Mouse (Mus musculus): ENCODE results near the gene Egfl7.

Gene Egfl7

DNA sequence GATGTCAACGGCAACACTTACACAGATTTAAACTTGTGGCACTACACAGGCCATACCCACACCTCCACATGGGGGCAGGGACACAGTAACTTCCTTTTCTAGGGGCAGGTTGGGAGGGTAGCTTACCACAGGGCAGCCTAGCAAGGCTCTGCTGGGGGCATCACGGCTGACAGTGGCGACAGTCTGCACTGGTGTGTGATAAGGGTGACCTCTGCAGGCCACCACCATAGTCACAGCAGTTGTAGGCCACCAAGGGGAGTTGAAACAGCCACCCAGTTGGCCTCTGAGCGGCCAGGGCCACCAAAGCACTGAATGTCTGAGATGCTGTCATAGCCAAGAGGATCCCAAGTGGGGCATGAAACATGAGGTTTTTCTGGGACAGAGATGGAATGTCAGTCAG lies 13.6 kb upstream of the Egfl7 start:
- no peak for DNase-seq (ENCODE audit: low read depth, low spot score)

- DNase-seq (ENCODE audit: low read depth, low spot score) = no peak
Observed at GRCm38 (mm10) chr2:26570034-26570433, 9.8 kb upstream of the Egfl7 start.

DNA sequence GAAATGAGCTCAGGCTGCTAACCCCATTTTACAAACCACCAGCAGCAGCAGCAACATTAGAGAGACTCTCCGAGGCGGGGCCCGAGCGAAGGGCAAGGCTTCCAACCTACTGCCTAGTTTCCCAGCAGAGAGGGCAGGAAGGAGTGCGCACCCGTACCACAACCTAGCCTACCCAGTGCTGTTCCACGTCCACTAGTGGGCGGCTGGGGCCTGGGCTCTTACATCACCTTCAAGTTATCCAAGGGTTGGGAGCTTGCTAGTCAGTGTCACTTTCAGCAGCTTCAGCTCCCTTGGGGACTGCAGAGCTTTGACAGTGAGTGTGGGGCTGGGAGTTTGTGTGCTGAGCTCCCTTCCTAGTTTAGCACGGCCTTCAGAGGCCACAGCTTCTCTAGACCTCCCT lies 8.4 kb upstream of the Egfl7 start:
- no peak for DNase-seq (ENCODE audit: low read depth, low spot score)

DNA sequence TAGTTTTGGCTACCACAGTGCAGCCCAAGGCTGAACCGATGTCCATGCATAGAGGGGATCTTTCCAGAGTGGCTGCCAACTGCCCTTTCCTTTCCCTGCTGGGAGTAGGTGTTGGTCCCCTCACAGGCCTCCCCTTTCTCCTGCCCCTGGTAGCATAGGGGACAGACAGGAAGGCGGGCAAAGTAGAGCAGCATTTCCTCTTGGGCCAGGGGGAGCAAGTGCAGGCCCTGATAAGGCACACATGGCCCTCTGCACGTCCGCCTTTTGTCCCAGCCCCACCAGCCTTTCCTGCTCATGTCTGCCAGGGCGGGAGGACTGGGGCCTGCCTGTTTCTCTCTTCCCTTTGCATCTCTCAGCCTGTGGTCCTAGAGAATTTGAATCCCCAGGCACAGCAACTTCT lies 8.0 kb upstream of the Egfl7 start:
- DNase-seq (ENCODE audit: low read depth, low spot score) = no peak

- DNase-seq (ENCODE audit: low read depth, low spot score) = no peak
Observed at GRCm38 (mm10) chr2:26573396-26573795, 6.4 kb upstream of the Egfl7 start.

DNA sequence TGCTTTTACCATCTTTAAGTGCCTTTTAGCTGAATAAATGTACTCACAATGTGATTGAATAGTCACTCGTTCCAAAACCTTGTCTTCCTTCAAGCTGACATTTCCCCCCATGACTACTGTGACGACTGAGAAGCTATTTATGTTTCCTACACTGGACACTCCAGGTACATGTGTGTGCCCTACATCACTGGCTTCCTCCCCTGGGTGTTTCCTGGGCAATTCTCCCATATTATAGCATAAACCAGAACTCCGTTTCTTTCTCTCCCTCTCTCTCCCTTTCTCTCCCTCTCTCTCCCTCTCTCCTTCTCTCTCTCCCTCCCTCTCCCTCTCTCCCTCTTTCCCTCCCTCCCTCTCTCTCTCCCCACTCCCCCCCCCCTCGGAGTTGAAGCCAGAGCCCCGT lies 6.0 kb upstream of the Egfl7 start:
- no peak for DNase-seq (ENCODE audit: low read depth, low spot score)

DNA sequence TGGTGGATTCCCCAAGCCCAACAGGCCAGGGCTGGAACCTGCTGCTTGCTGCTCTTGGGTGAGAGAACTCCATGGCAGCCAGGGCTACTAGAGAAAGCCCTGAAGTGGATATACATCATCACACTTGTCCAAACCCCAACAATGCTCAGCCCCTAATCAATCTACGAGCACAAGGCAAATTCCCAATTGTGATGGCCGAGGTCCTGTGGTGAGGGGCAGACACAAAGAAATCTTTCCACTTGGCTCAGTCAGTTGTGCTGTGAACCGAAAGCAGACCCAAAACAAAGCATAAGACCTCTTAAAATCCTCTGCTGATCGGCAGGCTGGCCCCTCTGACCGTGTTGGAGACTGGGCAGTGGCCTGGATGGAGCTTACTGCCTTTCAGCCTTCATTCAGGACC lies 5.0 kb upstream of the Egfl7 start:
- DNase-seq (ENCODE audit: low read depth, low spot score) = no peak

DNA sequence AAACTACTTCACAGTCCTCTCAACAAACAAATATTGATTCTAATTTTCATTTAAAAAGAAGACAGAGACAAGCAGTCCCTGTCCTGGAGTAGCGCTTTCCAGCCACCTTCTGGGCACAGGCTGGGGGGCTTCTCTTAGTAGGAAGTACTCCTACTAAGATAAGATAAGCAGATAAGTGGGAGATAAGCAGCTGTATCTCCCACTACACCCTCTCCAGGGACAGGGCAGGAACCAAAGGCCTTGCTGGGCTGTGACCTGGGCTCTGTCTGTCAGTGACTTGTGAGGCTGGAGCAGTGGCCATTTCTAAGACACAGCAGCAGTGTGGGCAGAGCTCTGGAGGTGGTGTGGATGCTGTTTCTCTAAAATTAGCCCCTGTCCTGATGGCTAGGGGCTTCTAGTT lies 4.4 kb upstream of the Egfl7 start:
- DNase-seq (ENCODE audit: low read depth, low spot score) = no peak

DNA sequence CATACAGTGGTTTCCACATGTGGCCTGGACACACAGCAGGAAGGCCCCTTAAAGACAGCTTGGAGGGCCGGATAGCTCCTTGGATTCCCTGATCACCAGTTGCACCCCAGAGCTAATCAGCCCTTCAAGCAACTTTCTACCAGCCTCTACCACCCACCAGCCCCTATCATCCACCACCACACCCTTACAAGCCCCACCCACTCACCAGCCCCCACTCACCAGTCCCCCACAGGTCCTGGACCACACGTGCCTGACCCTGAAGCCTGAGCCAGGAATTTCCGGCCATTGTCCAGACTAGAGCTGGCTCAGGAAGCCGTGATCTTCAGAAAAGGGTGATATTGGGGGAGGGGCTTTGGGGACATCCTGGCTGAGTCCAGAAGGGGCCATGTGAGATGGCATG lies 3.9 kb upstream of the Egfl7 start:
- no peak for DNase-seq (ENCODE audit: low read depth, low spot score)

GRCm38 (mm10) chr2:26576462-26576861 lies 3.4 kb upstream of the Egfl7 start:
- DNase-seq (ENCODE audit: low read depth, low spot score) = no peak

DNA sequence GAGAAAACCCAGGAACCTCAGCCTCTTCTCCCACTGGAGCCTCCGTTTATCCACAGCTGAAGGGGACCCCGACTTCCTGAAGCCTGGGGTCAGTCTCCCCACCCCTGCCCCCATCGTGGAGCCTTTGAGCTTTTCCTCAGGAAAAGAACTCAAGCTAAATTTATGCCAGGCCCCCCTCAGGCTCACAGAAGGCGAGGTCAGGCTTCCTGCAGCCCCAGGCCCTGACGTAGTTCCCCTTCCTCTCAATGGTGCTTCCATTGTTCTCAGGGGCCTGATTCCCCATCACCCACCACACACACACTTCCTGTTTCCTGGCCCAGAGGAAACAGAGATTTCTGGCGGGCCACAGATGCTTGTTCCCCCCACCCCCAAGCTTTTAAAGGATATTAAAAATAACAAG lies 1.4 kb upstream of the Egfl7 start:
- no peak for DNase-seq (ENCODE audit: low read depth, low spot score)

DNA sequence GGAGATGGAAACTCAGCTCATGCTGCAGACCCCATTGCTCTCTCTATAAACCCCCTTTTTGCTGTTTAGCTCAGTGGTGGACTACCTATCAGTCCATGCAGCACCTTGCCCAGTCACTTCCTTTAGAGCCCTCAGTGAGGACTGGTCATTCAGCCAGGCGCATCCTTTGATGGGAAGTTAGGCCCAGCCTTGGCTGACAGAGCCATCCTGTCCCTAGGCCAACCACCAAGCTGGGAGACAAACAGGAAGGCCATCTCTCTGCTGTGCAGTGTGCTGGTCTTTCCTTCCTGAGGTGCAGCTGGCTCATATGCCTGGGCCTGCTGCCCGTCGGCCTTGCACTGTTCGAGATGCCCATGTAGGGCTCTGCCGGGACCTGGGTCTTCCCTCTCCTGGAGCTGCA lies 937 bp downstream of the Egfl7 start:
- no peak for DNase-seq (ENCODE audit: low read depth, low spot score)

DNA sequence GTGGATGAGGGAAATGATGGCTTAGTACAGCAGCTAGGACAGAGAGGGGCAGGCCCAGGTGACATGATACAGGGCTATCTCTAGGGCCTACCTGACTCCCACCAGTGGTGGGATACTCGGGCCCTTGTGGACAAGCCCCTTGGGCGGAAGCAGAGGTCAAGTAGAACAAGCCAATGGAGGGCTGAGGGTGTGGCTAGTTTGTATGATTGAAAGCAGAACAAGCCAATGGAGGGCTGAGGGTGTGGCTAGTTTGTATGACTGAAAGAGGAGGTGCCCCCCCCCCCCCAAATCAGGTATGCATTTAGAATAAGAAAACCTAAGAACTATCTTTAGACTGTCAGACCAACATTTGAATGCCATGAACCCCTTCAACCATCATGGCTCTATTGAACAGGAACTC lies 2.4 kb downstream of the Egfl7 start:
- DNase-seq (ENCODE audit: low read depth, low spot score) = no peak

- no peak for DNase-seq (ENCODE audit: low read depth, low spot score)
Observed at GRCm38 (mm10) chr2:26582741-26583140, 2.9 kb downstream of the Egfl7 start.

- DNase-seq (ENCODE audit: low read depth, low spot score) = no peak
Observed at GRCm38 (mm10) chr2:26583640-26584039, 3.8 kb downstream of the Egfl7 start.

DNA sequence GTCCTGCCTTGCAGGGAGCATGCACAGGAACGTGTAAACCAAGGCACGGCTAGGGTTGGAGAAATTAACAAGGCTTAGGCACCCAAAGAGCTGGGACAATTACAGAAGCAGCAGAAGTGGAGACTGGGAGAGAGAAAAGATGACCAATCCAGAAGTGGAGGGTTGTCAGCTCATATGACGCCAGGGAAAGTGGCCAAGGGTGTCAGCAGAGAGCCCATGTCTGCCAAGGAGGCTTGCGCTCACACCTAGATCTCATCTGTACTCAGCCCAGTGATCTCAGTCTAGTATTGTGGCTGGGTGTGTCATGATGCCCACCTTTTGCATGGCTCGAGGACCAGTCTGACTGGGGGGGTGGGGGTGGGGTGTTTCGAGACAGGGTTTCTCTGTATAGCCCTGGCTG lies 5.9 kb downstream of the Egfl7 start:
- DNase-seq (ENCODE audit: low read depth, low spot score) = no peak

- DNase-seq (ENCODE audit: low read depth, low spot score) = no peak
Observed at GRCm38 (mm10) chr2:26586294-26587043, 6.7 kb downstream of the Egfl7 start, which contains the start of gene Gm20532. Gene Gm20532 (plus strand): TSS chr2:26586639.

- DNase-seq (ENCODE audit: low read depth, low spot score) = no peak
Observed at GRCm38 (mm10) chr2:26587044-26587405, 7.2 kb downstream of the Egfl7 start.

DNA sequence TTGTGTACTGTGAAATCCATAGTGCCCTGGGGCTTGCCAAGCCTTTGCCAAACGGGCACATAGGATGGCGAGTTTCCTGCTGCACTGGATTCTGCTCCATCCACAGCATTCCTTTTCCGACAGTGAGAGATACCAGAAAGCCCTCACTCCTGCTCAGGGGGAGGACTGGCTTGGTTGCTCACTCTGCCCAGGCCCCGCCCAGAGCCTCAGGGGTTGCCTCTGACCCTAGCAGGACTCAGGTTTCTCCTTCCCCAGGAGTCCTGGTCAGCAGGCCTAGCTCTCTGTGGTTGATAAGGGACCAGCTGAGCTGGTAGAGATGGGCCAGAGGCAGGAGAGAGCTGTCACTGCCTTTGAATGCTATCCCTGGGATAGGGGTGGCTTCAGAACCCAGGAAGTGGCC lies 8.8 kb downstream of the Egfl7 start:
- DNase-seq (ENCODE audit: low read depth, low spot score) = no peak

DNA sequence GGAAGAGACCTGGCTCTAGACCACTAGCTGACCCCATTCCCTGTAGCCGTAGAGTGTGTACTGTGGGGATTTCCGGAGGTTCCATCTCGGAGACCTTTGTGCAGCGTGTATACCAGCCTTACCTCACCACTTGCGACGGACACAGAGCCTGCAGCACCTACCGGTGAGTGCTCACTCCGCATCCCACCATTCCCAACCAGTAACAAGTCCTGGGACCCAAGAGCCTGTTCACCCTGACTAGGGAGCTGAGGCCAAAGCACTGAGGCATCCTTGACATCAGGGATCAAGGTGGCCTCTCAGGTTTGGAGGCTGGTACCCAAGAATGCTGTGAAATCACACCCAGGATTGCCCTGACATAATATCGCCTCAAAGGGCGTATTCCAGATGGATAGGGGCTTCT lies 9.5 kb downstream of the Egfl7 start:
- DNase-seq (ENCODE audit: low read depth, low spot score) = no peak

- no peak for DNase-seq (ENCODE audit: low read depth, low spot score)
Observed at GRCm38 (mm10) chr2:26590282-26590681, 10.5 kb downstream of the Egfl7 start.

DNA sequence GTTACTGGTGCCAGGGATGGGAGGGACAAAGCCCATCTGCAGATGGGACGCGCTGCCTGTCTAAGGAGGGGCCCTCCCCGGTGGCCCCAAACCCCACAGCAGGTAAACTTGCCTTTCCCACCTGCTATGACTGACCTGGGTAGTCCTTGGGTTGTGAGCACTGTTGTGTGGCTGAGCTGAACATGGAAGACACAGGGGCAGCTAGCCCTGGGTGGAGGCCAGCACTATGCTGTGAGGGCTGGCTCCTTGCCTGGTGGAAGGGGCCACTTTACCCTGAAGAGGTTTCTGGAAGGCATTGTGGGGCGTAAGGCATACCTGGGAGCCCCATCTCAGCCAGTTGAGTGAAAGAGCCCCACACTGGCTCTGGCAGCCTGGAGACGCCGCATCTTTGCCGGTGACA lies 11.1 kb downstream of the Egfl7 start:
- no peak for DNase-seq (ENCODE audit: low read depth, low spot score)

DNA sequence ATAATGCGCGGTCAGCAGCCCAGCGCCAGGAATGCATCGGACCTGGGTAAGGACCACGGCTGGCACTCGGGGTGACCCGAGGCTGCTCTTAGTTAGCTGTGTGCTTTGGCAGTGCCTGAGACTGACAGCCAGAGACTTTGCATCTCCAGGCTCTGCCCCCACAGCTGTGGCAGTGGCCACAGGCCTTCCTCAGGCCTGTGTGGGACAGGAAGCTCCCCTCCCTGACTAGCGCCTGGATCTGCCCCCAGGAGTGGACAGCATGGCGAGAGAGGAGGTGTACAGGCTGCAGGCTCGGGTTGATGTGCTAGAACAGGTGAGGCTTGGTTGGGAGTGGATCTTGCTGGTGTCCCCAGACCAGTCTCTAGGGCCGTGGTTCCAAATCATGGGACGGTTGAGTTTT lies 11.6 kb downstream of the Egfl7 start:
- no peak for DNase-seq (ENCODE audit: low read depth, low spot score)
